Mouse (Mus musculus) hindbrain, postnatal 0 days (tissue): Measurements from ENCODE around the gene Galc. TPM values are rescaled to one million over a fixed set of nuclear protein-coding genes. Genes with fewer than 3 reads are reported as not detected.
A peak's percentile ranks its signal among the peaks of the same experiment; 100 is the strongest.

Source experiments
- ATAC-seq: fragments of 200-750 bp; cut with Nextera tagmentation; 2 replicates; pipeline ENCODE4 v1.8.0; 2017; ENCODE audit warnings: mild to moderate bottlenecking, moderate TSS enrichment, moderate library complexity
- DNase-seq: peaks from one replicate; pipeline ENCODE4 v3.0.0-alpha.2; 2015; ENCODE audit warnings: low spot score
- H3K27ac ChIP-seq: fragments of 300-500 bp; sonication (generic); 2 replicates; pipeline ENCODE4 v1.5.1; 2014; ENCODE audit warnings: mild to moderate bottlenecking
- H3K27me3 ChIP-seq: fragments of 300-500 bp; sonication (generic); 2 replicates; pipeline ENCODE4 v1.6.1; 2014; ENCODE audit warnings: low read length, mixed read lengths; ENCODE audit not compliant: insufficient read depth
- H3K36me3 ChIP-seq: fragments of 300-500 bp; sonication (generic); 2 replicates; pipeline ENCODE4 v1.6.1; 2014; ENCODE audit warnings: low read length, mixed read lengths; ENCODE audit not compliant: insufficient read depth
- H3K4me1 ChIP-seq: fragments of 300-500 bp; sonication (generic); 2 replicates; pipeline ENCODE4 v1.6.1; 2014; ENCODE audit warnings: antibody characterized with exemption, low read length, mixed read lengths; ENCODE audit not compliant: insufficient read depth
- H3K4me2 ChIP-seq: fragments of 300-500 bp; sonication (generic); 2 replicates; pipeline ENCODE4 v1.6.1; 2014; ENCODE audit warnings: low read depth, mild to moderate bottlenecking, low read length, moderate library complexity, mixed read lengths
- H3K4me3 ChIP-seq: fragments of 300-500 bp; sonication (generic); 2 replicates; pipeline ENCODE4 v1.5.1; 2014; ENCODE audit warnings: low read length
- H3K9ac ChIP-seq: fragments of 300-500 bp; sonication (generic); replicated peaks from 2 replicates; pipeline ENCODE4 v1.6.1; 2014; ENCODE audit warnings: mild to moderate bottlenecking, low read length, moderate library complexity, mixed read lengths
- H3K9me3 ChIP-seq: fragments of 300-500 bp; sonication (generic); 2 replicates; pipeline ENCODE4 v1.6.1; 2016; ENCODE audit warnings: low read length, mixed read lengths
- CTCF ChIP-seq: IDR thresholded peaks from 2 replicates; pipeline ENCODE4 v1.5.1; 2016; ENCODE audit warnings: antibody characterized with exemption, control low read depth, low read depth
- WGBS: fragments of 180-500 bp; shearing (Covaris S2); extraction: QIAGEN DNeasy Blood & Tissue Kit; methylation state at CpG from one replicate; pipeline ENCODE4 v1.1.7; 2014; 5-methylcytosine and 5-hydroxymethylcytosine counted together
- polyA plus RNA-seq: library from polyadenylated mRNA; unstranded; fragments of >200 nt; fragmentation: Nextera tagmentation; extraction: Ambion mirVana; gene quantifications from 2 replicates; pipeline ENCODE4 v1.2.1, GENCODE M21; 2015
- total RNA-seq: library from RNA; depleted of rRNA; stranded (reverse); fragments of >200 nt; gene quantifications from 2 replicates; pipeline ENCODE4 v1.2.3, GENCODE M21; 2014

The Galc gene
- total and polyA plus RNA-seq, 2 experiments from 2014 or later = 12.2 to 19.1 TPM

GRCm38 (mm10) chr12:98227037-98227436 is 32.2 kb downstream of the Galc start:
- no peaks in the 10 kb centered on the region for H3K36me3 ChIP-seq
- no peak for DNase-seq
- H3K4me2 ChIP-seq = no peak overlapping the region
- H3K9ac ChIP-seq = no peak overlapping the region
- no peak overlapping the region for H3K4me3 ChIP-seq
- H3K27ac ChIP-seq = no peak overlapping the region
- no peak for ATAC-seq
- H3K9me3 ChIP-seq = no peaks in the 10 kb centered on the region
- no peaks in the 10 kb centered on the region for H3K4me1 ChIP-seq
- 97% methylated on average over 2 of the region's 2 CpGs for WGBS
- no peak for TF ChIP-seq CTCF
- H3K27me3 ChIP-seq = no peaks in the 10 kb centered on the region

- no peaks in the 10 kb centered on the region for H3K9me3 ChIP-seq
- TF ChIP-seq CTCF = no peak
- H3K4me2 ChIP-seq = no peak overlapping the region
- ATAC-seq (no peak), DNase-seq (no peak)
- H3K27me3 ChIP-seq = no peaks in the 10 kb centered on the region
- no peak overlapping the region for H3K9ac ChIP-seq
- H3K27ac ChIP-seq = no peak overlapping the region
- 89% methylated on average over 5 of the region's 5 CpGs for WGBS
- H3K4me1 ChIP-seq = no peaks in the 10 kb centered on the region
- no peak overlapping the region for H3K4me3 ChIP-seq
- H3K36me3 ChIP-seq = no peaks in the 10 kb centered on the region
Measured at GRCm38 (mm10) chr12:98223286-98223685, 36.0 kb downstream of the Galc start.

DNA sequence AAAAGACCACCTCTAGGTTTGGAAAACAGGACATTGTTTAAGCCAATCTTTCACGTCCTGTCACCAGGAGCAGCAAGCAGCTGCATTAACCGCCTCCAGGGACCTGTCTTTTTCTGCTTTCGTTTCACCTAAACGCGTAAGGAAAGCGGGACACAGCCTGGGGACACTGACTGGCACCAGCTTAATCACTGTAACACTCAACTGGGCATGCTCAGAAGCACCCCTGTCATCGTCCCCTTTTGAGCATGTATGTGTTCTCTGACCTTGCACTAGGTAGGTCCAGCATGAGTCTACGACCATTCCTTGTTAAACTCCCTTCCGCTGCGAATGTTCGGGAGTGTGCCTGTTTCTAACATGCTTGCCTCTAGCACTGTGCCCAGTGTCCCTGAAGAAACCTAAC is 42.8 kb downstream of the Galc start:
- H3K27ac ChIP-seq = no peak overlapping the region
- no peaks in the 10 kb centered on the region for H3K9me3 ChIP-seq
- H3K9ac ChIP-seq = no peak overlapping the region
- no peaks in the 10 kb centered on the region for H3K4me1 ChIP-seq
- peak; percentile 29; the same call in 1 of the 2 replicates for ATAC-seq
- peak; percentile 13 for DNase-seq
- no peak overlapping the region for H3K4me3 ChIP-seq
- peaks cover 12% of the 10 kb centered on the region; the same call in 1 of the 2 replicates for H3K36me3 ChIP-seq
- H3K27me3 ChIP-seq = no peaks in the 10 kb centered on the region
- WGBS = 68% methylated on average over 11 of the region's 11 CpGs
- no peak for TF ChIP-seq CTCF
- peak overlapping the region; percentile 20 for H3K4me2 ChIP-seq

DNA sequence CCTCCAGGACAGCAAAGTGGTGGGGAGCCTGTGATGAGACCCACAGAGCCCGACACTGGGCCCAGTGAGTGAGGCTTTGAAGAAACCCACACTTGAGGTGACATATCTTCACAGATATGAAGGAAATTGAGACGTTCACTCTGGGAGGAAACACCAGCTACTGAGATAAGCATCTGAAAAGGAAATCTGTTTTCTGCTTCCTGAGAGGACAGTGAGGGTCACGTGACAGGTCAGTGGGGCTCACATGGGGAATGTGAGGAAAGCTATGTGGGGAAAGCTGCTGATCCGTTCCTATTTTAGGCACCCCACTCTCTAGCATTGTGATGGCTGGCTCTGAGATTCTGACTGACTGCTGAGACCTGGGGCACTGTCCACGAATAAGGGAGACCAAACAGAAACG is 43.7 kb downstream of the Galc start:
- H3K36me3 ChIP-seq = peaks cover 12% of the 10 kb centered on the region; the same call in 1 of the 2 replicates
- no peak overlapping the region for H3K4me2 ChIP-seq
- H3K9me3 ChIP-seq = no peaks in the 10 kb centered on the region
- DNase-seq (no peak), ATAC-seq (no peak)
- TF ChIP-seq CTCF = no peak
- H3K4me3 ChIP-seq = no peak overlapping the region
- H3K9ac ChIP-seq = no peak overlapping the region
- no peaks in the 10 kb centered on the region for H3K27me3 ChIP-seq
- H3K4me1 ChIP-seq = no peaks in the 10 kb centered on the region
- H3K27ac ChIP-seq = no peak overlapping the region
- WGBS = 65% methylated on average over 6 of the region's 6 CpGs

DNA sequence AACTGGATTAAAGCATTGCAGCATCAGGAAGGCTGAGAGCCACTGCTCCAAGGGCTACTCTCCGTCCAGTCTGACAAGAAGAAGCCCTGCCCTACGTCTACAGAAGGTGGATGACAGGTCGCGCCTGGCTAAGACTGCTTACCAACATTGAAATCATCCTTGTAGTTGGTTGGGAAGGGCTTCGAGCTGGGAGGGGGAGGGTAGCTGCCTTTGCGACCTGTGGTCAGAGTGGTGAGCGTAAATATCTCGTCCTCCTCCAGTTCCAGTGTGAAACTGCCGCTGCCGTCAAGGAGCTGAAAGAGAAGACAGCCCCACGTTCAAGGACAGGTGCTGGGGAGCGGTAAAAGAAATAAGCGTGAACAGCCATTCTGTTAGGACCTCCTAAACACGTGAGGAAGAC is 45.1 kb downstream of the Galc start:
- 86% methylated on average over 14 of the region's 14 CpGs for WGBS
- Histone ChIP-seq H3K4me1 (no peaks in the 10 kb centered on the region), H3K4me3 (no peak overlapping the region), H3K9ac (no peak overlapping the region), H3K27ac (no peak overlapping the region), H3K4me2 (no peak overlapping the region), H3K36me3 (peaks cover 12% of the 10 kb centered on the region; the same call in 1 of the 2 replicates), H3K9me3 (no peaks in the 10 kb centered on the region), H3K27me3 (no peaks in the 10 kb centered on the region)
- no peak for TF ChIP-seq CTCF
- no peak for ATAC-seq
- no peak for DNase-seq

GRCm38 (mm10) chr12:98213791-98214190 is 45.5 kb downstream of the Galc start:
- no peaks in the 10 kb centered on the region for H3K27me3 ChIP-seq
- TF ChIP-seq CTCF = no peak
- WGBS = 92% methylated on average over 7 of the region's 7 CpGs
- H3K36me3 ChIP-seq = peaks cover 12% of the 10 kb centered on the region; the same call in 1 of the 2 replicates
- no peak overlapping the region for H3K4me2 ChIP-seq
- no peak overlapping the region for H3K27ac ChIP-seq
- DNase-seq (no peak), ATAC-seq (no peak)
- H3K9me3 ChIP-seq = no peaks in the 10 kb centered on the region
- H3K4me1 ChIP-seq = no peaks in the 10 kb centered on the region
- H3K4me3 ChIP-seq = no peak overlapping the region
- H3K9ac ChIP-seq = no peak overlapping the region

- no peak overlapping the region for H3K4me3 ChIP-seq
- DNase-seq = no peak
- peaks cover 12% of the 10 kb centered on the region; the same call in 1 of the 2 replicates for H3K36me3 ChIP-seq
- no peaks in the 10 kb centered on the region for H3K9me3 ChIP-seq
- H3K27me3 ChIP-seq = no peaks in the 10 kb centered on the region
- H3K4me1 ChIP-seq = no peaks in the 10 kb centered on the region
- no peak overlapping the region for H3K9ac ChIP-seq
- no peak for ATAC-seq
- no peak for TF ChIP-seq CTCF
- no peak overlapping the region for H3K4me2 ChIP-seq
- H3K27ac ChIP-seq = no peak overlapping the region
- whole genome bisulfite sequencing = 92% methylated on average over 7 of the region's 7 CpGs
Measured at GRCm38 (mm10) chr12:98213332-98213731, 45.9 kb downstream of the Galc start.
